ENCODE assay signal across 12 mouse cellular contexts in the genomic region with DNA sequence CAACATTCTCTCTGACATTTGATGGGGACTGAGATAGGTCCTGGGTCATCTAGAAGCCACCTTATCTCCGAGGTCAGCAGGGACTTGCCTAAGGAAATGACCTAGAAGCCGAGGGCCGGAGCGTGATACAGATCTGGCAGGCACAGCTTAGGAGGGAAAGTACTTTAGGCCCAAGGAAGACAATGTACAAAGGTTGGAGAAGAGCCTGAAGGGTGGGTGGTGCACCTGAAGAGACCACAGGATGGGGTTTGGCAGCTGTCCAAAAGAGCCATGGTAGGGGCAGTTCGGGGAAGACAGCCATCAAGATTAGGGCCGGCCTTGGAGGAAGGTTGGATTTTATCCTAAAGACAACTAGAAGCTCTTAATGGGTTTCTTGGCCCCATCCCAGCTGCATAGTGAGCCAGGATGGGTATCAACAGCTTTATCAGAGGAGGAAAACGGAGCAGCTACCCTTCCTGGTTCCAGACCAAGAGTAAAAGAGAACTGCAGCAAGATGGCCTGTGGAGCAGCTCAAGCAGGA.
DNase-seq lines count a peak whose midpoint lies in the region; ATAC-seq and TF ChIP-seq lines count a peak whose summit lies in the region.
"Had no signal": no experiment of that assay in that cellular context is flagged by ENCODE, and none has a peak within 500 bp of the region (broad histone marks: within the 10 kb centered on the region; RNA-seq: fewer than 3 reads in every experiment).

No protein-coding gene starts in this region.

- H3K4me3 ChIP-seq in embryonic facial prominence, embryonic 14.5 days (ENCODE audit: low read depth, low read length), result no peak overlapping the region
- no peak overlapping the region for H3K4me3 ChIP-seq in embryonic facial prominence, embryonic 10.5 days
- no peak overlapping the region for H3K4me3 ChIP-seq in heart, embryonic 10.5 days
- no peak overlapping the region for H3K4me3 ChIP-seq in thymus, adult 2 months (ENCODE audit: control insufficient read depth, insufficient read depth, low read length)
- H3K4me3 ChIP-seq: hindbrain, embryonic 10.5 days; stomach, embryonic 15.5 days had no signal

- peak; percentile 63; the same call in 1 of the 2 replicates for ATAC-seq in embryonic facial prominence, embryonic 14.5 days (ENCODE audit: low read depth)
- ATAC-seq: forebrain, embryonic 16.5 days had no signal

- no peak overlapping the region for H3K27ac ChIP-seq in embryonic facial prominence, embryonic 14.5 days (replicated peaks; ENCODE audit: low read depth, low read length)
- no peak overlapping the region for H3K27ac ChIP-seq in embryonic facial prominence, embryonic 10.5 days (replicated peaks)
- H3K27ac ChIP-seq in heart, embryonic 10.5 days, result 0 out of 2 replicates have a peak overlapping the region, but pooled peaks have one; percentile 22
- no peak overlapping the region; the same call in 1 of the 2 replicates for H3K27ac ChIP-seq in thymus, adult 2 months (ENCODE audit: control insufficient read depth, insufficient read depth, low read length)
- H3K27ac ChIP-seq: hindbrain, embryonic 10.5 days; stomach, embryonic 15.5 days had no signal

- TF ChIP-seq CTCF in thymus, adult 2 months (IDR thresholded peaks at IDR 0.05; ENCODE audit: borderline replicate concordance, control insufficient read depth, extremely low read depth, insufficient read depth, low read length, poor library complexity), result no peak

- no peaks in the 10 kb centered on the region for H3K36me3 ChIP-seq in embryonic facial prominence, embryonic 14.5 days (ENCODE audit: control insufficient read depth, insufficient read depth, low read length)
- no peaks in the 10 kb centered on the region for H3K36me3 ChIP-seq in embryonic facial prominence, embryonic 10.5 days (replicated peaks)
- no peaks in the 10 kb centered on the region for H3K36me3 ChIP-seq in heart, embryonic 10.5 days
- H3K36me3 ChIP-seq in thymus, adult 2 months (ENCODE audit: control insufficient read depth, insufficient read depth, low read length), result no peaks in the 10 kb centered on the region
- H3K36me3 ChIP-seq: hindbrain, embryonic 10.5 days; stomach, embryonic 15.5 days had no signal

- 79% methylated on average over 7 of the region's 7 CpGs for WGBS in embryonic facial prominence, embryonic 14.5 days
- WGBS in embryonic facial prominence, embryonic 10.5 days, result 89% methylated on average over 7 of the region's 7 CpGs
- 61% methylated on average over 7 of the region's 7 CpGs for WGBS in heart, embryonic 10.5 days
- WGBS in thymus, adult 2 months, result 36% methylated on average over 7 of the region's 7 CpGs

- peak; percentile 53 for DNase-seq in embryonic facial prominence, embryonic 14.5 days (ENCODE audit: low spot score)
- DNase-seq in embryonic facial prominence, embryonic 10.5 days (ENCODE audit: low spot score), result no peak
- DNase-seq in MN1 (ENCODE audit: low spot score), result peak; percentile 67
- DNase-seq in heart, embryonic 10.5 days (ENCODE audit: low spot score), result no peak
- peak; percentile 73 for DNase-seq in lung, postnatal 14 days
- no peak for DNase-seq in B cell, adult 2 months
- DNase-seq in thymus, adult 2 months, result no peak
- DNase-seq in frontal cortex, postnatal 10 days (ENCODE audit: low spot score in 2 of 2), result no peak

- H3K9me3 ChIP-seq in embryonic facial prominence, embryonic 14.5 days (ENCODE audit: control insufficient read depth, low read length), result peaks cover 5% of the 10 kb centered on the region; the same call in 1 of the 2 replicates
- H3K9me3 ChIP-seq in embryonic facial prominence, embryonic 10.5 days, result peaks cover 6% of the 10 kb centered on the region
- no peaks in the 10 kb centered on the region for H3K9me3 ChIP-seq in heart, embryonic 10.5 days
- H3K9me3 ChIP-seq: stomach, embryonic 15.5 days had no signal

- H3K9ac ChIP-seq in embryonic facial prominence, embryonic 14.5 days (ENCODE audit: low read depth, low read length), result no peak overlapping the region
- H3K9ac ChIP-seq: stomach, embryonic 15.5 days had no signal

- H3K4me2 ChIP-seq in embryonic facial prominence, embryonic 14.5 days (ENCODE audit: low read depth, low read length), result no peak overlapping the region
- H3K4me2 ChIP-seq: liver, embryonic 11.5 days; stomach, embryonic 15.5 days had no signal

- TF ChIP-seq POLR2A in thymus, adult 2 months (IDR thresholded peaks at IDR 0.05; ENCODE audit: control insufficient read depth, extremely low read depth, insufficient read depth, low read length, poor library complexity), result no peak

- H3K4me1 ChIP-seq in embryonic facial prominence, embryonic 14.5 days (ENCODE audit: control insufficient read depth, insufficient read depth, low read length), result no peaks in the 10 kb centered on the region
- peaks cover 10% of the 10 kb centered on the region; the same call in 1 of the 2 replicates for H3K4me1 ChIP-seq in embryonic facial prominence, embryonic 10.5 days
- peaks cover 20% of the 10 kb centered on the region for H3K4me1 ChIP-seq in heart, embryonic 10.5 days
- peaks cover 53% of the 10 kb centered on the region for H3K4me1 ChIP-seq in thymus, adult 2 months (replicated peaks; ENCODE audit: control insufficient read depth, insufficient read depth, low read length)
- H3K4me1 ChIP-seq: stomach, embryonic 15.5 days had no signal

- H3K27me3 ChIP-seq in embryonic facial prominence, embryonic 14.5 days (replicated peaks; ENCODE audit: control insufficient read depth, insufficient read depth, low read length), result no peaks in the 10 kb centered on the region
- H3K27me3 ChIP-seq in embryonic facial prominence, embryonic 10.5 days (replicated peaks; ENCODE audit: low read depth, poor library complexity, severe bottlenecking), result no peaks in the 10 kb centered on the region
- no peaks in the 10 kb centered on the region for H3K27me3 ChIP-seq in heart, embryonic 10.5 days (ENCODE audit: insufficient read depth, poor library complexity, severe bottlenecking)
- H3K27me3 ChIP-seq in thymus, adult 2 months (ENCODE audit: control insufficient read depth, insufficient read depth, low read length), result no peaks in the 10 kb centered on the region
- H3K27me3 ChIP-seq: stomach, embryonic 15.5 days had no signal

Comparison
In these comparisons a context has a peak if more than half of its experiments do, and no peak if none do; other contexts are left out.
1. DNase-seq: peak in embryonic facial prominence, embryonic 14.5 days (single experiment), MN1 (single experiment) and lung, postnatal 14 days (single experiment); none in embryonic facial prominence, embryonic 10.5 days (single experiment), heart, embryonic 10.5 days (single experiment), B cell, adult 2 months (0 of 2), thymus, adult 2 months (single experiment) and frontal cortex, postnatal 10 days (0 of 2).